Mouse (Mus musculus): ENCODE results near the gene Gan. TPM values are rescaled to one million over a fixed set of nuclear protein-coding genes. Genes with fewer than 3 reads are reported as not detected.

Gan gene
- 2.3 and 3.9 TPM in 2 replicates for polyA plus RNA-seq (2012; rRNA removed; ENCODE audit: low replicate concordance)

DNA sequence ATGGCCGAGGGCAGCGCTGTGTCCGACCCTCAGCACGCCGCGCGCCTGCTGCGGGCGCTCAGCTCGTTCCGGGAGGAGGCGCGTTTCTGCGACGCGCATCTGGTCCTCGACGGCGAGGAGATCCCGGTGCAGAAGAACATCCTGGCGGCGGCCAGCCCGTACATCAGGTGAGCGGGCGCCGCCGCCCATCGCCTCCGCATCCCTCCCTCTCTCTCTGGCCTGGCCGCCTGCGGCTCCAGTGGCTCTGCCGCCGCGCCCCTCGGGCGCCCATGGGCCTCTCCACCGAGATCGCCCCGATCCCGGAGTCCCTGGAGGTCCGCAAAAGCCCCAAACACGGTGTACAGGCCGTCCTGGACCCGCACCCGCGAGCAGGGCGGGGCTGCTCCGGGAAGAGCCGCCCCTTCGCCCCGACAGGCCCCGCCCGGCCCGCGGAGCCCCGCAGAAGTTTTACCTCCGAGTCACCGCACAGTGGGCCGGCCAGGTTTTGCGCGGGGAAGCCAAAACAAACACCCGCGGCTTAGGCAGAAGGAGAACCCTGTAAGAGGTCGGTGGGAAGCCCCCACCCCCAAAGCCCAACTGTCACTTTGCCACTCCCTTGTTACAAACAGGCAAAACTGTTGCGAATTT lies at the start of gene Gan:
Gan (plus strand) TSS at position 1 of the 627 bp plus-strand sequence.

DNA sequence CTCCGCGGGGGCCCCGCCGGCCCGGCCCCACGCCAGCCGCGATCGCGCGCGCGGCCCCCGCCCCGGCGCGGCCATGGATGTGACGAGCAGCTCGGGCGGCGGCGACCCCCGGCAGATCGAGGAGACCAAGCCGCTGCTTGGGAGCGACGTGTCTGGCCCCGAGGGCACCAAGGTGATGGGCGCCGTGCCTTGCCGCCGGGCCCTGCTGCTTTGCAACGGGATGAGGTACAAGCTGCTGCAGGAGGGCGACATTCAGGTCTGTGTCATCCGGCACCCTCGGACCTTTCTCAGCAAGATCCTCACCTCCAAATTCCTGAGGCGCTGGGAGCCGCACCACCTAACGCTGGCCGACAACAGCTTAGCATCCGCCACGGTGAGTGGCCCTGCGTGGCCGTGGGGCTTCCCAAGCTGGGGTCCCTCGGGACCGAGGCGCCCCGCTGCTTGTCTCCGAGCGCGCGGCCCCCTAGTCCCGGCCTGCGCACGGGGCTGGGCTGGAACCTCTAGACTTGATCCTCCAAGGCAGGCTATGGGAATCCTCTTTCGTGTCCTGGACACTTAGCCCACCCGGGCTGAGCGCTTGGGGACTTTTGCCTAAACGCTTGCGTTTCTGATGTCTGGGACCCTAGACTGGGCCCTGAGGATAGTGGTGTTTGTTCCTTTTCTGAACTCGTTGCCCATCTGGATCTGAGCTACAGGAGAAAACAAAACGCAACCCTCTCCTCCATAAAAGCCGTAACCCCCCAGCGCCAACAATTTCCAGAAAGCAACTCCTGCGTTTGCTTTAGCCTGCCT lies 99.3 kb downstream of the Gan start, which contains the start of gene Cmip:
Cmip (plus strand) TSS at position 36 of the 792 bp plus-strand sequence.

Other genes starting within 250 kb of the Gan start
- gene Cmc2, start 236.7 kb upstream of the Gan start, polyA plus RNA-seq (2012; rRNA removed; ENCODE audit: low replicate concordance): 3.1 and 3.2 TPM in 2 replicates
- gene Cenpn, start 236.4 kb upstream of the Gan start, polyA plus RNA-seq (2012; rRNA removed; ENCODE audit: low replicate concordance): 1.1 and 2.2 TPM in 2 replicates
- gene Atmin, start 214.7 kb upstream of the Gan start, polyA plus RNA-seq (2012; rRNA removed; ENCODE audit: low replicate concordance): 6.0 and 6.7 TPM in 2 replicates
- gene 1700030J22Rik, start 179.2 kb upstream of the Gan start, polyA plus RNA-seq (2012; rRNA removed; ENCODE audit: low replicate concordance): 0.09 and 0.18 TPM in 2 replicates
- gene Gcsh, start 164.6 kb upstream of the Gan start, polyA plus RNA-seq (2012; rRNA removed; ENCODE audit: low replicate concordance): 11.1 and 12.3 TPM in 2 replicates
- 0.04 TPM in 1 of 2 replicates, not detected in the other for gene Pkd1l2, start 75.7 kb upstream of the Gan start, polyA plus RNA-seq (2012; rRNA removed; ENCODE audit: low replicate concordance)
- gene Bco1, start 62.3 kb upstream of the Gan start, polyA plus RNA-seq (2012; rRNA removed; ENCODE audit: low replicate concordance): 0.55 and 8.4 TPM in 2 replicates
- 62.3 and 73.2 TPM in 2 replicates for gene Cmip, start 98.9 kb downstream of the Gan start, polyA plus RNA-seq (2012; rRNA removed; ENCODE audit: low replicate concordance)